Mouse (Mus musculus) megakaryocyte progenitor cell, adult 5-6 weeks (primary cell): ENCODE results near the gene Grip1. TPM values are rescaled to one million over a fixed set of nuclear protein-coding genes. Genes with fewer than 3 reads are reported as not detected.
"Not testable (repeated sequence)": the region's sequence is repeated elsewhere in the genome, so short reads cannot be mapped to it uniquely, and the experiment has no call there.

Source experiments
- ATAC-seq: replicated peaks from 2 replicates; pipeline ENCODE4 v1.8.0; 2016; ENCODE audit warnings: mild to moderate bottlenecking, moderate TSS enrichment, inconsistent platforms; ENCODE audit not compliant: poor library complexity
- total RNA-seq, 2 experiments: library from RNA; stranded (forward) in 1 of 2; stranded (reverse) in 1 of 2; fragments of 157-497, 149-512 nt in 1 of 2; fragments of 200-1000 nt in 1 of 2; gene quantifications; 2 replicates each; pipeline versions ENCODE4 v1.2.3 to v1.2.4; 2015 to 2017

The Grip1 gene
- total RNA-seq, 2 experiments from 2014 or later: not detected

- no peak for ATAC-seq
Measured at GRCm38 (mm10) chr10:120031316-120031715, 577.7 kb downstream of the Grip1 start.

GRCm38 (mm10) chr10:120033866-120034265 lies 580.2 kb downstream of the Grip1 start:
- ATAC-seq: no peak

GRCm38 (mm10) chr10:120035211-120035733 lies 581.6 kb downstream of the Grip1 start:
- no peak for ATAC-seq

- ATAC-seq: no peak
Measured at GRCm38 (mm10) chr10:120035824-120036223, 582.2 kb downstream of the Grip1 start.

- ATAC-seq: no peak
Measured at GRCm38 (mm10) chr10:120038194-120038593, 584.6 kb downstream of the Grip1 start.

GRCm38 (mm10) chr10:120044237-120044636 lies 590.6 kb downstream of the Grip1 start:
- ATAC-seq: no peak

- ATAC-seq: no peak
Measured at GRCm38 (mm10) chr10:120044714-120045234, 591.1 kb downstream of the Grip1 start.

GRCm38 (mm10) chr10:120060579-120061237 lies 607.1 kb downstream of the Grip1 start:
- ATAC-seq: no peak

- ATAC-seq: no peak
Measured at GRCm38 (mm10) chr10:120061238-120062130, 607.9 kb downstream of the Grip1 start.

- peak; percentile 87 for ATAC-seq
Measured at GRCm38 (mm10) chr10:120064424-120064823, 610.8 kb downstream of the Grip1 start.

GRCm38 (mm10) chr10:120066319-120066718 lies 612.7 kb downstream of the Grip1 start:
- no peak for ATAC-seq

GRCm38 (mm10) chr10:120077850-120078249 lies 624.2 kb downstream of the Grip1 start:
- no peak for ATAC-seq

- ATAC-seq: no peak; the same call in 1 of the 2 replicates
Measured at GRCm38 (mm10) chr10:120092548-120092947, 638.9 kb downstream of the Grip1 start.

GRCm38 (mm10) chr10:120095136-120095535 lies 641.5 kb downstream of the Grip1 start:
- ATAC-seq: no peak

- ATAC-seq: no peak
Measured at GRCm38 (mm10) chr10:120095716-120096115, 642.1 kb downstream of the Grip1 start.

GRCm38 (mm10) chr10:120097564-120097963 lies 643.9 kb downstream of the Grip1 start:
- ATAC-seq: no peak

GRCm38 (mm10) chr10:120100806-120101205 lies 647.2 kb downstream of the Grip1 start:
- no peak for ATAC-seq

- no peak for ATAC-seq
Measured at GRCm38 (mm10) chr10:120111691-120112319, 658.2 kb downstream of the Grip1 start.

- ATAC-seq: peak; percentile 92
Measured at GRCm38 (mm10) chr10:120112507-120113396, 659.1 kb downstream of the Grip1 start, which contains the start of gene Helb. Gene Helb, minus strand, starts transcription at chr10:120112987.

- ATAC-seq: not testable (repeated sequence)
Measured at GRCm38 (mm10) chr10:120113482-120113881, 659.9 kb downstream of the Grip1 start.
